25 mouse cellular contexts compared by ENCODE assay signal in the genomic region with DNA sequence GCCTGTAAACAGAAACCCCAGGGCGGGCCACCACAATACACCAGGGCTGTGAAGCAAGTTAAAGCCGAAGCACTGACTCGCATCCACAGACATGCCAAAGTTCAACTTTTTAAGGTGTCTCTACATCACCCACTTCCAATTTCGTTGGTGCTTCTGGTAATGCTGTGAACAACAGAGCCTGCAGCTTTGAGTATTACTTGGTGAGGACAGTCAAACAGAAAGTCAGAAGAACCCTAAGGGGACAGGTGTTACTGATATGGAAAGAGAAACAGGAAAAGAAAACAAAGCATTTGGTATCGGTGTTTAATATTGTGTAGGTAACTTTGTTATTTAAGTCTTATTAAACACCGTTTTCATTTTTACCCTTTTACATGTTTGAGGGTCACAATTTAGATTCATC. TPM values are rescaled to one million over a fixed set of nuclear protein-coding genes. Genes with fewer than 3 reads are reported as not detected.
DNase-seq lines count a peak whose midpoint lies in the region; TF ChIP-seq lines count a peak whose summit lies in the region.
"Had no signal": no experiment of that assay in that cellular context is flagged by ENCODE, and none has a peak within 500 bp of the region (broad histone marks: within the 10 kb centered on the region; RNA-seq: fewer than 3 reads in every experiment).

No protein-coding gene starts in this region.

- in situ Hi-C loops in CH12.LX (cut with MboI; ENCODE audit: low pct_ligation_motif_present, low pct_unique_long_range_greater_than_20kb, low sequenced_read_pairs), result no loop called here

- no peak overlapping the region for H3K27ac ChIP-seq in CH12.LX (ENCODE audit: insufficient read depth, low read depth)

- TF ChIP-seq POLR2A in CH12.LX (IDR thresholded peaks at IDR 0.05; ENCODE audit: low read depth, low read length), result no peak

- 0 out of 2 replicates have a peak overlapping the region, but pooled peaks have one; percentile 4 for H3K4me2 ChIP-seq in CH12.LX (ENCODE audit: insufficient read depth, low read depth, poor library complexity, severe bottlenecking)

- no peaks in the 10 kb centered on the region for H3K9me3 ChIP-seq in CH12.LX (replicated peaks; ENCODE audit: low read length)
- H3K9me3 ChIP-seq: G1E had no signal

- H3K79me2 ChIP-seq in CH12.LX (replicated peaks; ENCODE audit: control insufficient read depth, extremely low read depth, insufficient read depth, poor library complexity, severe bottlenecking), result no peaks in the 10 kb centered on the region

- H3K4me1 ChIP-seq in CH12.LX (ENCODE audit: control insufficient read depth in 1 of 2, insufficient read depth in 2 of 2), result peaks cover 6 to 14% of the 10 kb centered on the region in 2 experiments; a peak in 2 of 4 replicates

- no peaks in the 10 kb centered on the region for H3K27me3 ChIP-seq in CH12.LX (replicated peaks)

- dilution Hi-C loops in CH12.LX (cut with MboI; ENCODE audit: extremely low pct_ligation_motif_present, extremely low pct_unique_long_range_greater_than_20kb, low sequenced_read_pairs), result no loop called here

- H3K36me3 ChIP-seq in CH12.LX (replicated peaks in 1 of 2; ENCODE audit: control insufficient read depth in 1 of 2, insufficient read depth in 1 of 2, low read length in 1 of 2), result no peaks in the 10 kb centered on the region
- H3K36me3 ChIP-seq: G1E had no signal

- DNase-seq in A20 (ENCODE audit: low read depth, low spot score), result peak; percentile 65
- peak; percentile 23 for DNase-seq in CH12.LX (ENCODE audit: extremely low read depth)
- DNase-seq in induced T-regulatory cell, adult 2 months (ENCODE audit: low read depth), result peak; percentile 4
- DNase-seq in cerebellum, adult 9-11 months, result no peak
- no peak for DNase-seq in neural tube, embryonic 10.5 days (ENCODE audit: extremely low spot score, low spot score)
- no peak for DNase-seq in Muller cell, postnatal 12 days (ENCODE audit: inconsistent ontology term)
- DNase-seq: adrenal gland, adult 2 months; adrenal gland, adult 8-10 months; adrenal gland, postnatal 10 days; adrenal gland, postnatal 14 days; adrenal gland, postnatal 25 days; adrenal gland, postnatal 36 days; B cell, adult 2 months; cerebellum, adult 11 months; cerebellum, adult 11-12 months; cerebellum, adult 18-20 months; cerebellum, adult 2 months; cerebellum, adult 8-10 months; cerebellum, adult 9-10 months had no signal

- peak; percentile 75 for TF ChIP-seq EP300 in CH12.LX (IDR thresholded peaks at IDR 0.05; ENCODE audit: low read length)

- TF ChIP-seq CTCF in CH12.LX (conservative IDR thresholded peaks at IDR 0.05 in 1 of 2, IDR thresholded peaks at IDR 0.05 in 1 of 2; ENCODE audit: low read depth in 2 of 2, low read length in 2 of 2), result no peak

- TF ChIP-seq RAD21 in CH12.LX (IDR thresholded peaks at IDR 0.05; ENCODE audit: low read depth, low read length), result no peak

- H3K4me3 ChIP-seq in CH12.LX (replicated peaks in 1 of 3; ENCODE audit: low read depth in 2 of 3, low read length in 2 of 3, poor library complexity in 1 of 3), result no peak overlapping the region

- H3K9ac ChIP-seq in CH12.LX (ENCODE audit: insufficient read depth, low read depth), result no peak overlapping the region

TF ChIP-seq in CH12.LX, 34 proteins besides CTCF, POLR2A, EP300 and RAD21:
- TF ChIP-seq USF1 (IDR thresholded peaks at IDR 0.05; ENCODE audit: low read depth, low read length), result no peak
- TF ChIP-seq PAX5 (IDR thresholded peaks at IDR 0.05; ENCODE audit: low read length), result no peak
- no peak for TF ChIP-seq E2F4 (IDR thresholded peaks at IDR 0.05; ENCODE audit: insufficient replicate concordance, low read depth, low read length)
- peak; percentile 53; the same call in 1 of the 2 replicates for TF ChIP-seq JUND (conservative IDR thresholded peaks at IDR 0.05; ENCODE audit: low read depth, low read length)
- no peak for TF ChIP-seq ZC3H11A (IDR thresholded peaks at IDR 0.05; ENCODE audit: low read depth, low read length)
- peak; percentile 80 for TF ChIP-seq IRF4 (IDR thresholded peaks at IDR 0.05; ENCODE audit: low read depth, low read length)
- TF ChIP-seq NELFE (IDR thresholded peaks at IDR 0.05; ENCODE audit: low read depth, low read length), result no peak
- no peak for TF ChIP-seq NRF1 (IDR thresholded peaks at IDR 0.05; ENCODE audit: low read depth, low read length)
- TF ChIP-seq SMC3 (IDR thresholded peaks at IDR 0.05; ENCODE audit: low read depth, low read length), result no peak
- 0 out of 2 replicates have a peak, but pooled peaks have one; percentile 21 for TF ChIP-seq BHLHE40 (IDR thresholded peaks at IDR 0.05; ENCODE audit: low read depth, low read length)
- TF ChIP-seq JUN (IDR thresholded peaks at IDR 0.05; ENCODE audit: insufficient read depth, low read depth, low read length), result no peak
- TF ChIP-seq TCF12 (IDR thresholded peaks at IDR 0.05; ENCODE audit: low read depth, low read length), result no peak
- no peak for TF ChIP-seq USF2 (conservative IDR thresholded peaks at IDR 0.05; ENCODE audit: low read depth, low read length)
- no peak for TF ChIP-seq SIN3A (IDR thresholded peaks at IDR 0.05; ENCODE audit: low read length)
- TF ChIP-seq GABPA (IDR thresholded peaks at IDR 0.05; ENCODE audit: insufficient replicate concordance, low read depth, low read length), result no peak
- no peak for TF ChIP-seq ZKSCAN1 (IDR thresholded peaks at IDR 0.05; ENCODE audit: borderline replicate concordance, low read depth, low read length)
- no peak for TF ChIP-seq HCFC1 (IDR thresholded peaks at IDR 0.05; ENCODE audit: low read depth, low read length)
- peak; percentile 40; the same call in 1 of the 2 replicates for TF ChIP-seq ETS1 (conservative IDR thresholded peaks at IDR 0.05; ENCODE audit: low read depth, low read length)
- TF ChIP-seq MXI1 (IDR thresholded peaks at IDR 0.05; ENCODE audit: low read depth, low read length), result no peak

RNA-seq across cellular contexts. Expression of a gene that starts 29.7 kb away (rescaled TPM):
- total RNA-seq in CH12.LX (2012; rRNA removed) (1.6 and 3.2 TPM in 2 replicates), CH12.LX (2014; rRNA removed) (3.9 and 4.2 TPM in 2 replicates)
- 2.6 and 3.0 TPM in 2 replicates for polyA plus RNA-seq in CH12.LX (2012; ENCODE audit: insufficient read length, low read depth)
- total RNA-seq: G1E, MEL had no signal
- polyA plus RNA-seq: activated CD4-positive, CD25-positive, alpha-beta regulatory T cell, adult 4 months; C2C12; CD4-positive, CD25-positive, alpha-beta regulatory T cell, adult 4 months; G1E; Patski had no signal

Comparison
In these comparisons a context has a peak if more than half of its experiments do, and no peak if none do; other contexts are left out.
1. DNase-seq: peak in A20 (single experiment), CH12.LX (single experiment) and induced T-regulatory cell, adult 2 months (single experiment); none in cerebellum, adult 9-11 months (single experiment), neural tube, embryonic 10.5 days (single experiment) and Muller cell, postnatal 12 days (single experiment).